Mouse (Mus musculus): ENCODE data around the gene Emilin1.

- TF ChIP-seq CTCF (IDR thresholded peaks at IDR 0.05; ENCODE audit: control insufficient read depth, insufficient read depth, low read length) (no peak), POLR2A (IDR thresholded peaks at IDR 0.05; ENCODE audit: borderline replicate concordance, control insufficient read depth, low read depth, low read length) (no peak)
Measured at GRCm38 (mm10) chr5:30874365-30874764, 38.8 kb upstream of the Emilin1 start.
